Mouse (Mus musculus) neural tube, embryonic 14.5 days (tissue): ENCODE results near the gene Olfr1302. TPM values are rescaled to one million over a fixed set of nuclear protein-coding genes. Genes with fewer than 3 reads are reported as not detected.

ENCODE experiments used
- ATAC-seq: fragments of 200-750 bp; cut with Nextera tagmentation; 2 replicates; pipeline ENCODE4 v1.8.0; 2017; ENCODE audit warnings: low read depth, mild to moderate bottlenecking, moderate TSS enrichment, moderate library complexity
- H3K27ac ChIP-seq: fragments of 300-500 bp; sonication (generic); 2 replicates; pipeline ENCODE4 v1.5.1; 2014; ENCODE audit warnings: low read depth, mild to moderate bottlenecking, control low read depth, low read length, moderate library complexity, mixed read lengths
- H3K27me3 ChIP-seq: fragments of 300-500 bp; sonication (generic); 2 replicates; pipeline ENCODE4 v1.6.1; 2014; ENCODE audit warnings: low read length; ENCODE audit not compliant: control insufficient read depth, insufficient read depth
- H3K36me3 ChIP-seq: fragments of 300-500 bp; sonication (generic); 2 replicates; pipeline ENCODE4 v1.6.1; 2014; ENCODE audit warnings: low read length, mixed read lengths; ENCODE audit not compliant: control insufficient read depth, insufficient read depth
- H3K4me1 ChIP-seq: fragments of 300-500 bp; sonication (generic); 2 replicates; pipeline ENCODE4 v1.6.1; 2014; ENCODE audit warnings: low read length; ENCODE audit not compliant: control insufficient read depth, insufficient read depth
- H3K4me2 ChIP-seq: fragments of 300-500 bp; sonication (generic); 2 replicates; pipeline ENCODE4 v1.6.1; 2014; ENCODE audit warnings: mild to moderate bottlenecking, low read depth, low read length, control low read depth
- H3K4me3 ChIP-seq: fragments of 300-500 bp; sonication (generic); 2 replicates; pipeline ENCODE4 v1.5.1; 2014; ENCODE audit warnings: low read depth, low read length, control low read depth, mixed read lengths
- H3K9ac ChIP-seq: fragments of 300-500 bp; sonication (generic); replicated peaks from 2 replicates; pipeline ENCODE4 v1.6.1; 2014; ENCODE audit warnings: low read depth, mild to moderate bottlenecking, control low read depth, low read length, mixed read lengths
- H3K9me3 ChIP-seq: fragments of 300-500 bp; sonication (generic); 2 replicates; pipeline ENCODE4 v1.6.1; 2016; ENCODE audit warnings: low read length; ENCODE audit not compliant: control insufficient read depth
- WGBS: fragments of 180-500 bp; shearing (Covaris S2); extraction: QIAGEN DNeasy Blood & Tissue Kit; methylation state at CpG from one replicate; pipeline ENCODE4 v1.1.7; 2014; 5-methylcytosine and 5-hydroxymethylcytosine counted together
- polyA plus RNA-seq: library from polyadenylated mRNA; unstranded; fragments of >200 nt; fragmentation: Nextera tagmentation; extraction: Ambion mirVana; gene quantifications from 2 replicates; pipeline ENCODE4 v1.2.1, GENCODE M21; 2014

Gene Olfr1302
- not detected in 2 replicates for polyA plus RNA-seq

DNA sequence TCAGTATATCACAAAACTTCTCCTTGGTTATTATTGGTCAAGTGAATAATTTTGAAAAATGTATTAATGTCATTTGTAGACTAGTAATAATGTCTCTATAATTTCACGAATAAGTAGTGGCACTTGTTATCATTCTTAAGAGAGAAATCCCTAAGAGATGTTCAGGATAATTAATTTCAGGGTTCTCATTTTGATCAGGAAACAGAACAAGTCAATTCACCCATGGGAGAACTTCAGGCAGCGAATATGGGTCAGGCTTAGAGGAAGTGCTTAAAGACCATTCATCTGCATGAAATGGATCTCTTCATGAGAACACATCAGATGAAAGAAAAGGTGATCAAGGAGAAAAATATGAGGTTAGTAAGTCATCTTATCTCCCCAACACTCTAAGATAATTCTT, at the start of gene Olfr1302:
Gene Olfr1302, plus strand, starts transcription at position 301 of the 400 bp plus-strand sequence.
- Histone ChIP-seq H3K9me3 (no peaks in the 10 kb centered on the region), H3K27ac (no peak within 1 kb of the TSS), H3K27me3 (no peaks in the 10 kb centered on the region), H3K9ac (no peak within 1 kb of the TSS), H3K4me1 (no peaks in the 10 kb centered on the region), H3K36me3 (no peaks in the 10 kb centered on the region), H3K4me2 (no peak within 1 kb of the TSS), H3K4me3 (no peak within 1 kb of the TSS)
- ATAC-seq = no peak
- 87% methylated on average over 2 of the region's 2 CpGs for WGBS

- 84% methylated on average over 3 of the region's 3 CpGs for WGBS
- H3K27me3 ChIP-seq = no peaks in the 10 kb centered on the region
Measured at GRCm38 (mm10) chr2:111750706-111751105, 26.5 kb upstream of the Olfr1302 start, which contains the start of gene Olfr1301. TSS of gene Olfr1301 (plus strand) at chr2:111751006.

DNA sequence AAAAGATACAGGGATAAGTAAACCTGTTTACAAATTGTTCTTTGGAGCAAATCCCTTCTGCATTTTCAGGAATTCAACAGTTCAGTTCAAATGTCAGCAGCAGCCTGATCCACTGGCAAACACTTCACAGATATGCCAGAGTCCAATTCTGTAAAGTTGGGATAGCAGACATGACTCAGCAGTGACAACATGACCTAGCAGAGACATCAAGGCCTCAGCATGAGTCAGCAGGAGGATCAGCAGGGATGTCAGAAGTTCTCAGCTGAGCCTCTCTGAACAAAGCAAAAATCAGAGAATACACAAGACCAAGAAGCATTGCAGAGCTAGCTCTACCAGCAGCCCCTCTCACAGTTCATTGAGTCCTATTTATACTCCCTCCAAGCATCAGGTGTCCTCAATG, 35.7 kb downstream of the Olfr1302 start:
- no peaks in the 10 kb centered on the region for H3K36me3 ChIP-seq
- no peaks in the 10 kb centered on the region for H3K27me3 ChIP-seq
- H3K4me2 ChIP-seq = no peak overlapping the region
- no peak overlapping the region for H3K4me3 ChIP-seq
- ATAC-seq = no peak
- no peak overlapping the region for H3K27ac ChIP-seq
- H3K9me3 ChIP-seq = no peaks in the 10 kb centered on the region
- no peak overlapping the region for H3K9ac ChIP-seq
- H3K4me1 ChIP-seq = no peaks in the 10 kb centered on the region

More at GRCm38 (mm10) chr2:111750706-111751105, 26.5 kb upstream of the Olfr1302 start, which contains the start of gene Olfr1301:
- Histone ChIP-seq H3K4me3 (no peak within 1 kb of the TSS), H3K9ac (no peak within 1 kb of the TSS), H3K36me3 (no peaks in the 10 kb centered on the region), H3K4me1 (no peaks in the 10 kb centered on the region), H3K9me3 (no peaks in the 10 kb centered on the region), H3K4me2 (no peak within 1 kb of the TSS), H3K27ac (no peak within 1 kb of the TSS)
- ATAC-seq = no peak

DNA sequence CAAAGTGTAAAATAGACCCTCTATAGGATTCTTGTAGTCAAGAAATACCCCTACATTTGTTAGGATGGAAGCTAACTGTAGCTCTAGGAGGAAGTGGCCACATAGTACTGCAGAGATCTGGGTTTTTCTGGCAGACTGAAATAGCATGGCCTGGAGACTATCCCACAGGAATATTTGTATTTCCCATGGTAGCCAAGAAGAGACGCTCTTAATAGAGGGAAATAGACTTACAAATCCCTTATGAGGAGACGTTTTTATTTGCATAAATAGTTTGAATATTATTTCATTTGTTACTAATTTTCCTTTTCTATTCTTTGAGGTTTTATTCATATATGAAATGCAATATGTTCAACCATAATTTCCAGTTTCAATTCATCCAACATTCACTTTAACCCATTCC, 43.0 kb downstream of the Olfr1302 start, which contains the start of gene Olfr1303:
Gene Olfr1303, minus strand, starts transcription at position 101 of the 400 bp plus-strand sequence.
- Histone ChIP-seq H3K36me3 (no peaks in the 10 kb centered on the region), H3K27me3 (no peaks in the 10 kb centered on the region), H3K9ac (no peak within 1 kb of the TSS), H3K9me3 (no peaks in the 10 kb centered on the region), H3K4me3 (no peak within 1 kb of the TSS), H3K4me2 (no peak within 1 kb of the TSS), H3K4me1 (no peaks in the 10 kb centered on the region), H3K27ac (no peak within 1 kb of the TSS)
- WGBS = 82% methylated on average over 2 of the region's 2 CpGs
- ATAC-seq = no peak

Other genes starting within 250 kb of the Olfr1302 start
- not detected in 2 replicates for gene Olfr1294, start 237.1 kb upstream of the Olfr1302 start, polyA plus RNA-seq
- gene Olfr1295, start 207.7 kb upstream of the Olfr1302 start, polyA plus RNA-seq = not detected in 2 replicates
- not detected in 2 replicates for gene Olfr1297, start 150.9 kb upstream of the Olfr1302 start, polyA plus RNA-seq
- not detected in 2 replicates for gene Olfr1298, start 128.2 kb upstream of the Olfr1302 start, polyA plus RNA-seq
- not detected in 2 replicates for gene Olfr1299, start 116.0 kb upstream of the Olfr1302 start, polyA plus RNA-seq
- not detected in 2 replicates for gene Olfr1301, start 26.4 kb upstream of the Olfr1302 start, polyA plus RNA-seq
- not detected in 2 replicates for gene Olfr1303, start 42.9 kb downstream of the Olfr1302 start, polyA plus RNA-seq
- not detected in 2 replicates for gene Olfr1305, start 99.7 kb downstream of the Olfr1302 start, polyA plus RNA-seq
- gene Olfr1306, start 138.8 kb downstream of the Olfr1302 start, polyA plus RNA-seq = not detected in 2 replicates
- gene Olfr1307, start 172.0 kb downstream of the Olfr1302 start, polyA plus RNA-seq = 0.03 TPM in 1 of 2 replicates, not detected in the other
- not detected in 2 replicates for gene Olfr1308, start 187.5 kb downstream of the Olfr1302 start, polyA plus RNA-seq
- gene Olfr1309, start 212.9 kb downstream of the Olfr1302 start, polyA plus RNA-seq = not detected in 2 replicates
- not detected in 2 replicates for gene Olfr1310, start 235.3 kb downstream of the Olfr1302 start, polyA plus RNA-seq
- gene Olfr1311, start 247.0 kb downstream of the Olfr1302 start, polyA plus RNA-seq = not detected in 2 replicates